Mouse (Mus musculus): Measurements from ENCODE around the gene Aven. TPM values are rescaled to one million over a fixed set of nuclear protein-coding genes. Genes with fewer than 3 reads are reported as not detected.
A peak's percentile ranks its signal among the peaks of the same experiment; 100 is the strongest.

The Aven gene
- total RNA-seq, 2 experiments from 2014 or later = 15.8 to 23.6 TPM

DNA sequence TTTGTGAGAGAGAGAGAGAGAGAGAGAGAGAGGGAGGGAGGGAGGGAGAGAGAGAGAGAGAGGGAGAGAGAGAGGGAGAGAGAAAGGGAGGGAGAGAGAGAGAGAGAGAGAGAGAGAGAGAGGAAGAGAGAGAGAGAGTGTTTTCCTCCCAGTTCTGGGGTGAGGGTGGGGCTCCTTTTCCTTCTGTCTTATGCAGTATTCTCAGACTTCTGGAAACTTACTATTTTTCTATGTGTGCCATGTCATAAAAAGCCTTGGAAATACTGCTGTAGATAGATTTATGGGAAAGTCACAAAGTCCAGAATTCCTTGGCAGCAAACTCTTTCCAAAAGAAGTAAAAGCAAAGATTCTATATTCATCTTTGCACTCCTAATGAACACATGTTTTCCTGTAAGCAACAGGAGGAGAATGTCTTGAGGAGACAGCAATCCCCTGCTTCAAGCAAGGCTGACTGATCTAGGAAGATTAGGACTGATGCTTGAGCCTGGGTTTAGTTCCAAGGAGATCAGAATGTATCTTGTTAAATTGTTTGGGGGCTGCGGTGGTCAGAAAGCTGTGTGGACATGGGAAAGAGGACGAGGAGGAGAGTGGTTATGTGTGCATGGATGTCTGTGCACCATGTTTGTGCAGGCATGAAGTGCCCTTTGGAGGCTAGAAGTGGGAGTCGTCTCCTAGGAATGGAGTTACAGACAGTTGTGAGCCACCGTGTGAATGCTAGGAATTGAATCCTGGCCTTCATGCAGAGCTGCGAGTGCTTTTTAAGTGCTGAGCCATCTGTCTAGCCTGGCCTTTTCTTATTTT, 10.0 kb upstream of the Aven start:
- DNase-seq = no peak
- intact Hi-C loops (cut with DNase I; ENCODE audit: low total_unique reads) = loop anchor here (5.0 kb wide), 1 partner anchor 105 kb away; the partner anchor contains the start of gene Katnbl1

DNA sequence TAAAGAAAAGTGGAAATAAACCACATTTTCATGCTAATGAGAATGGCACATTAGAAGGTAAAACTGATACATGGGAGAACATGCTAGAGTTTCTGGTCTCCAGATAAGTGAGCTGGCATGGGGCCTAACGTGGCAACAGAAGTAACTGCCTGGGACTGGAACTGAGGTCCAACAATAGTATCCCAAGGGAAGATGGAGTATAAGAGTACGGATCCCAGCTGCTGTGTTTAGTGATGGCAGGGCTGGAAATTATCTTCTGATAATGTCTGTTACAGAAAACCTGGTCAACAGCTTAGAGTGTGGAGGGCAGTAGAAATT, 9.5 kb upstream of the Aven start:
- intact Hi-C loops (cut with DNase I; ENCODE audit: low total_unique reads) = loop anchor here (5.0 kb wide), 1 partner anchor 106 kb away; the partner anchor contains the start of gene Katnbl1
- DNase-seq = no peak

DNA sequence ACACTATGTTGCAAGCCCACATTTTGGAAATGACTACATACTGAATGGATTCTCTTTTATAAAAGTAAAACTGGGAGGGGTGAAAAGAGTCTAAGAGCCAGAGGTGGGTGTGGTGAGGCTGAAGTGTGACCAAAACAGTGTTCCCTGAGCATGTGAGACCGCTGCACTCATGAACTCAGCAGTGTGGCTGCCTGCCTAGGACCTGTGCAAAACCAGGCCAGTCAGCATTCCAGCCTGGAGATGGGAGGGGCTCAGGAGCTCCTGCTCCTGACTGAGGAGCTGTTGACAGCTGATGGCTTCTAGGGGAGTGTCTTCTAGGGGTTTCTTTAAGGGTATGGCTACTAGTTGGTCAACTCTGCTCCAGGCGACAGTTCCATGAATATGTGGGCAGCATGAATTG, 7.9 kb upstream of the Aven start:
- DNase-seq = peak; percentile 52
- intact Hi-C loops (cut with DNase I; ENCODE audit: low total_unique reads) = loop anchor here (5.0 kb wide), 1 partner anchor 108 kb away; the partner anchor contains the start of gene Katnbl1

DNA sequence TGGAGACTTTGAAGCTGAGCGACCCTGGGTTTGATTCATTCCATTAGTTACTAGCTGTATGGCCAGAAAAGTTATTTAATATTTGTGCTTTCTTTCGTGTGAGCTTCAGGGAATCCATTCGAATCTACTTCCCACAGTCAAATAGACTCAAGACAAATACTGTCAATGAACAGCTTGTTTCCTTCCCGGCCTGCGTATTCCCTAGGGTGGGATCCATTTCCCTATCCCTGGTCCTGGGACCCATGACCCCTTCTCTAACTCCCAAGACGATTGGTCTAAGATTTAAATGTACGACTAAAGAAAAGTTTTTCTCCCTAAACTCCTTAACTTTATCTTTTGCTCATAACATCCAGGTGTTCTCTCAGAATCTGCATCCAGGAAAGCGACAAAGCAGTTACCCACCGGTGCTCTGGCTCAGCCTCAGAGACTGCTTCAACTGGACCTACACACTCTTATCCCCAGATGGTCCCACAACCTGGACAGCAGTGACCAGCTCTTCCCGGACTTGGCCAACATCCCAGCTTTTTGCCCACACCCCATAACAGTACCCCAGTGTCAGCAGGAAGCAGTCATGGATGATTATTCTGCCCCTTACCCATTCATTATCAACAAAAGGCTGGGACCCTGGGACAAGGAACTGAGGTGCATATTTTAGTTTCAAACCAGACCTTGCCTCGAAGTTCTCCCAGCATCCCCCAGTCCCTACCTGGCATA, 2.1 kb upstream of the Aven start:
- intact Hi-C loops (cut with DNase I; ENCODE audit: low total_unique reads) = no loop called here
- DNase-seq = no peak

DNA sequence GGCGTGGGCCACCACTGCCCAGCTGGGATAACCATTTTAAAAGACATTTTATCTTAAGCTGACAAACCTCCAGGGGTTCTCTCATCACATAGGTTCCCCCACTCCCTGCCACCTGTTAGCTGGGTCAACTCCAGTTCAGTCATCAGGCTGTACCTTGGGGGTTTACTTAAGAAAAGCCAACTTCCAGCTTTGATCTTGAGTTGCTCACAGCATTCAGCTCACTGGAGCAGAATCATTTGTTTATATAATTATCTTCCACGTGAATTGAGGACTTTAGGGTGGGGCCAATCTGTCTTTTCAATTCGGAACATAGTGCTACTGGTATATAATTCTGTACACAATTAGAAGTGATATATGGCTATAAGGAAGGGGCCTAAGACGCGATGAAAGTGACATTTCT, 1.1 kb upstream of the Aven start:
- no peak for DNase-seq
- intact Hi-C loops (cut with DNase I; ENCODE audit: low total_unique reads) = no loop called here

DNA sequence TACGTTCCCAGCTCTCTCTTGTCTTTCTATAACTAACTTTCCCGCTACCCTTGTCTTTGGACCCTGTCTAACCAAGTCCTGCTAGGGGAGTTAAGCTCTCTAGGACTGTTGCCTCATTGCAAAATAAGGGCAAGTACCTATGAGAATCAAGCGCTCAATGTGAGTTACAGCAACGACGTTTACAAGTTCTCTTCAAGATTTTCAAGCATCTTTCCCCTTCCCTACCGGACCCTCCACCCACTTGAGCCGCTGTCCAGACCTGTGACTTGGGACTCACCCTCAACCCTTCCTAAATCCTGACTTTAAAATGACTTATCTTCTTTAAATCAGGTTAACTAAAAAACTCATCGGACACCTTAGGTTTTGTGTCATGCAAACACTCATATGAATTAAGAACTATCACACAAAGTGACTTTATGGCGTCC, 321 bp upstream of the Aven start:
- no peak for DNase-seq
- intact Hi-C loops (cut with DNase I; ENCODE audit: low total_unique reads) = no loop called here

DNA sequence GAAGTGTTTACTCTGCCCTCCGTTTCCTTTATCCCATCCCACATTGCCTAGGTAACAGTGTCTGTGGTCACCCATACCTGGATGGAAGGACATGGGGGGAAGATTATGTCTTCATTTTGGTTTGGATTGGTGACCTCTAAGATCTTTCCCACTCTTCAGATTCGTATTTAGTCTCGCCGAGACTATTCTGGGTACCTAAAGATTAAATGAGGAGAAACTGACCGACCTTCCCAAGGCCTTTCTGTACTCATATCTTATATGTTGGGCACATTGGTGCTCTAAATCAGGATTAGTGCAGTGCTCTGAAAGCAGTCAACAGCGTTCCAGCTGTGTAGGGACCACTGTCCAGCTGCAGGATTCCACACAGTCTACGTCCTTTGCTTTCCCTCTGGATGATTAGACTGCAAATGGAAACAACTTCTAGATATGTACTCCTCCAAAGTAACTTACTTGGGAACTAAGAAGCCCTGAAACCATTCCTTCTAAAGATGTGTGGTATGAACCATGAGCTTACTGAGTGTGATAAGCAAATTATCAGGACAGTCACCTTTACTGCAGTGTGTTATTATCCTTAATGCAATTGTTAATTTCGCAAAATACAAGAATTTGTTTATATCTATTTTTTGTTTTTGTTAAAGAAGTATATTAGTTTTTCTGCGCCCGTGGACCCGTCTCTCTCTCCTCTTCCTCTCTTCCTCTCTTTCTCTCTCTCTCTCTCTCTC, 936 bp downstream of the Aven start:
- intact Hi-C loops (cut with DNase I; ENCODE audit: low total_unique reads) = no loop called here
- DNase-seq = no peak

DNA sequence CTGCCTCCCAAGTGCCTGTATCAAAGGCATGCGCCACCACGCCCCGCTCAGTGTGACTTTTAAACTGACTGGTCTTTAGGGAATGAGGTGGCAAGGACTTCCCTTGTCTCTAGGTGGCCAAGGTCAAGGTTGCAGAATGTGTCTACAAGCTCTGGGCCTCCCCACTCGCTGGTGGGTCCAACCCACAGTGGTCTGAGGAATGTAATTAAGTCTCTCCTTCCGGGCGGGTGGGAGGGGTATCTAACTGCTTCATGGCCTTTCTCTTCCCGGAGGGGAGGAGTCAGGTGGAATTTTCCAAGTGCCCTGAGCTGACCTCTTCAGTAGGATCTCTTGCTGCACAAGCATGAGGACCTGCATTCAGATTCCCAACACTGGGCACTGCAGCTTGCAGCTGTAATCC, 5.1 kb downstream of the Aven start:
- DNase-seq = no peak
- intact Hi-C loops (cut with DNase I; ENCODE audit: low total_unique reads) = no loop called here

DNA sequence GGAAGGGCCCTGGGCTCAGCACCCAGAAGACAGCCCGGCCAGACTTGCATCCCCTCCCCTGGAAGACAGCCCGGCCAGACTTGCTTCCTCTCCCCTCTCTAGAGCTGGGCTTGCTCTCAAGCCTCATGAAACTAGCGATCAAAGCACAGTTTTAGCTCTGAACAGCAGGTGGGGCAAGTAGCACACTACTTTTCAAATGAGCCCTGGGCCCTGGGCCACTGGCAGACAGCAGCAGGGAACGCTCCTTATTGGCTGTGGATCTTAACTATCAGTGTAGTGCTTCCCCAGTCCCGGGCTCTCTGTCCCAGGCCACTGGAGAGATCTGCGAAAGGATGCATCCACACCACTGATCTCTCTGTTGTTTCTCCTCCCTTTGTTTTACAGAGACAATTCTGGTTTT, 8.4 kb downstream of the Aven start:
- intact Hi-C loops (cut with DNase I; ENCODE audit: low total_unique reads) = loop anchor here (10.0 kb wide), 1 partner anchor 264 kb away; no protein-coding TSS in a partner anchor
- peak; percentile 82 for DNase-seq

DNA sequence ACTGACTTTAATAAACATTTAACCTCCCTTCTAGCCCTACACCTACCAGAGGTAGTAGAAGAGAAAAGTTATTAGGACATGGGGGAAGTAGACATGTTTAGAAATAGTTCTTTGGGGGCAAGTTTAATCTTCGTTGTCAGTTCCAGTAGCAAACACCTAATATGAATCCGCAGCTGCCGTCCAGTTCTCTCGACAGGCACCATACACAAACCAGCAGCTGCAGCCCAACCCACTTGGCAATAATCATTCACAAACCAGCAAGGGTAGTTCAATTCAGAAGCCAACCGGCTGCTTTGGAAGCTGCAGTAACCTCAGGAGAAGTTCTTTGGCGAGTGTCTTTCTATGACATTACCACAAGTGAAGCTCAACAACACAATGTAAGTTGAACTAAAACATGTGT, 11.2 kb downstream of the Aven start:
- DNase-seq = no peak
- intact Hi-C loops (cut with DNase I; ENCODE audit: low total_unique reads) = loop anchor here (10.0 kb wide), 1 partner anchor 261 kb away; no protein-coding TSS in a partner anchor

DNA sequence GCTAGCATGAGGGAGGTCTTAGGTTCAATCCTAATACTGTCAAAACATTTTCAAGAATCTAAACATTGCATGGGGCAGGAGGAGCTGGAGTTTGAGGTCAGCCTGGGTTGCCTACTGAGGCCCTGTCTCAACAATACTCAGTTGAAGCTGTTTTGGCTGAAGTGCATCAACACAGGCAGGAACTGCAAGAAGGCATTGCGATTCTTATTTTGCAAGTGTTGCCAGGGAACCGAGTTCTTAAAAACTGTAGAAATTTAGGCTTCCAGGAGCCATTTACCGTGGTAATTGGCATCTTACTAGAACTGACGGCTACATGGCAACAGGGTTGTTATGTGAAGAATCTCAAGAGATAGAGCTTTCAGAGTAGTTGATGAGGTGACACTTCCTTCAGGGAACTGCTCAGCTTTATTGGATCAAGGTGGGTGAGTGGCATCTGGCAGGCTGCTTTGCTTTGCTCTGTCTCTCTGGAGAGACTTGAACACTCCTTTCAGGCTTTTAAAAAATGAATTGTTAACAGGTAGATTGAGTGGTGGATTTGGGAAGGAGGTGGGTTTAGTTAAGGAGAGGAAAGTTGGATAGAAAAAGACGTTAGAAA, 14.2 kb downstream of the Aven start:
- intact Hi-C loops (cut with DNase I; ENCODE audit: low total_unique reads) = loop anchor here (10.0 kb wide), 1 partner anchor 258 kb away; no protein-coding TSS in a partner anchor
- no peak for DNase-seq

DNA sequence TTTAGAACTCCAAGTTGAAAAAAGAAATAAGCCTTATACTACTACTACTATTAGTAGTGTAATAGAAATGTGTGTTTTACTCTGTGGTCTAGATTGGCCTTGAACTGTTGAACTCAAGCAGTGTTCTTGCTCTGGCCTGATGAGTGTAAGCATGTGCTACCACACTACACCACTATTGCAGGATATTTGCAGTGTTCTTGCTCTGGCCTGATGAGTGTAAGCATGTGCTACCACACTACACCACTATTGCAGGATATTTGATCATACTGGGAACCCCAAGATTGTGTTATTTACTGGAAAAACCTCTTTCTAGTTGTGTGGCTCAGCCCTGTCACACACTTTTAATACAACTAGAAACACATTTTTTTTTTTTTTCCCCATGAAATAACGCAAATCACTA, 14.7 kb downstream of the Aven start:
- intact Hi-C loops (cut with DNase I; ENCODE audit: low total_unique reads) = loop anchor here (10.0 kb wide), 1 partner anchor 257 kb away; no protein-coding TSS in a partner anchor

DNA sequence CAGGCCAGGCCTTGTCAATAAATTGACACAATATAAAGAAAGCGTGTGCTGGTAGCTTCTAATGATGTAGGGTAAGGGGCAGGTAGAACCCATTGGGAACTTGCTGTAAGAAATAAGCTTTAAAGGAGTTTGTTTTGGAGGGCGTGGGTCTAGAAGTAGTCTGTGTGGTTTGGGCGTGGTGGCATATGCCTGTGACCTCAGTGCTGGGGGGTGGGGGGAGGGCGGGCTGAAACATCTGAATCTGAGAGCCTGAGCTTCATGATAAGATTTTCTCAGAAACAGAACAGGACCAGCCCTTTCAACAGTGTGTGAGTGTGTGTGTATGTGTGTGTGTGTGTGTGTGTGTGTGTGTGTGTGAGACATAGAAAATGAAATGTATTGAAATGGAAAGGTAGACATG, 17.4 kb downstream of the Aven start:
- intact Hi-C loops (cut with DNase I; ENCODE audit: low total_unique reads) = no loop called here
- DNase-seq = no peak

More for the DNA sequence above, 14.7 kb downstream of the Aven start:
- DNase-seq = no peak

DNA sequence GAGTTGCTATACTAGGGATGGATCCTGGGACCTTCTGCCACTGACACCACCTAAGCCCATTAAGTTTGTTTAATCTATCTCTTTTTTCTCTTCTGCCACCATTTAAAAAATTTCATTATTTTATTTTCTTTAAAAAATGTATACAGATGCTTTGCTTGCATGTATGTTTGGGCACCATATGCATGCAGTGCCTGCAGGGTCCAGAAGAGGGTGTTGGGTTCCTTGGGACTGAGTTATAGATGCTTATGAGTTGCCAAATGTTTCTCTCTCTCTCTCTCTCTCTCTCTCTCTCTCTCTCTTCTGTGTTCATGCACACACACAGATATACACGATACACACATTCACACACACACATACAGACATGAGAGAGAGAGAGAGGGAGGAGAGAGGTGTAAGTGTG, 20.3 kb downstream of the Aven start:
- intact Hi-C loops (cut with DNase I; ENCODE audit: low total_unique reads) = no loop called here
- DNase-seq = no peak

DNA sequence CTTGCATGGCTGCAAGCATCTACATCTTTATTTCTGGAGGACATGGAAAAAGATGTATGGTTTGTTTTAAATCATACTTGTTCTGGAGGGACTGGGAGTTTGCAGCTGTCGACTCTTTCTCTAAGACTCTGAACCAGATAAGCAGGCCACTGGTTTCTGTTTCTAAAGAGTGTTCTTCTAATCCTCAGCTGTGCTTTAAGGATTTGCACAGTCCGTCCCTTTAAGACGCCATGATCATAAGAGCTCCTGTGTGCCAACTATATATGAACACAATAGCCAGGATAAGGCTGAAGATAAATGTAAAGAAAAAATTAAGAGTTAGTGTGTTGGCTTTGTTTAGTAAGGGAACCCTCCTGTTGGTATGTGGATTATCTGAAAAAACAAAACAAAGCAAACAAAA, 24.0 kb downstream of the Aven start:
- intact Hi-C loops (cut with DNase I; ENCODE audit: low total_unique reads) = no loop called here
- no peak for DNase-seq

DNA sequence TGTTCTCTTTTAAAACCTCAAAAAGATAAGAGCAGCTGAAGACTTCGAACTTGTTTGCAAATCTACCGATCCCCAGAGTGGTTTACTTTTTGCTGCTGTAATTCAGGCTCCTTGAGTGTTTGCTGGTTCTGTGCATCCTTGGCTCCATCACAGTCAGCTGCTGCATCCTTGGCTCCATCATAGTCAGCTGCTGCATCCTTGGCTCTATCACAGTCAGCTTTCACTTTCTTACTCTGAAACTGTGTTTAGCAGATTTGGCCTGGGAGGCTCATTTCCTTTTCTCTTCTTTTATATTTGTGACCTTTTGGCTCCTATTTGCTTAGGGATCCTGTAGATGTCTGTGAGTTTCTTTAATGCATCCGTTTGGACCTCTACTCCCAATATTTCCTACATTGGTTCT, 24.5 kb downstream of the Aven start:
- DNase-seq = no peak
- intact Hi-C loops (cut with DNase I; ENCODE audit: low total_unique reads) = no loop called here

DNA sequence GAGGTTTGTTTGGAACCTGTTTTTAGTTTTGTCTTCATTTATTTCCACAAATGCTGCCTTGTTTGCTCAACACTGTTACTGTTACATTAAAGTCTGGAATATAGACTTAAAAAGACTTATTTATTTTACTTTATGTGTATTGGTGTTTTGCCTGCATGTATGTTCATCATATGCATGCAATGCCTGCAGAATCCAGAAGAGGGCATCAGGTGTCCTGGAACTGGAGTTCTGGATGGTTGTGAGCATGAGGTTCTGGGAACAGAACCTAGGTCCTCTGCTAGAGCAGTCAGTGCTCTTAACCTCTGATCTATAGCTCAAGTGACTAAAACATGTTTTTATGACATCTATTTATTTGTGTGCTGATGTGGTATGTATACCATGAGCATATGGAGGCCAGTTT, 25.8 kb downstream of the Aven start:
- intact Hi-C loops (cut with DNase I; ENCODE audit: low total_unique reads) = no loop called here
- no peak for DNase-seq

DNA sequence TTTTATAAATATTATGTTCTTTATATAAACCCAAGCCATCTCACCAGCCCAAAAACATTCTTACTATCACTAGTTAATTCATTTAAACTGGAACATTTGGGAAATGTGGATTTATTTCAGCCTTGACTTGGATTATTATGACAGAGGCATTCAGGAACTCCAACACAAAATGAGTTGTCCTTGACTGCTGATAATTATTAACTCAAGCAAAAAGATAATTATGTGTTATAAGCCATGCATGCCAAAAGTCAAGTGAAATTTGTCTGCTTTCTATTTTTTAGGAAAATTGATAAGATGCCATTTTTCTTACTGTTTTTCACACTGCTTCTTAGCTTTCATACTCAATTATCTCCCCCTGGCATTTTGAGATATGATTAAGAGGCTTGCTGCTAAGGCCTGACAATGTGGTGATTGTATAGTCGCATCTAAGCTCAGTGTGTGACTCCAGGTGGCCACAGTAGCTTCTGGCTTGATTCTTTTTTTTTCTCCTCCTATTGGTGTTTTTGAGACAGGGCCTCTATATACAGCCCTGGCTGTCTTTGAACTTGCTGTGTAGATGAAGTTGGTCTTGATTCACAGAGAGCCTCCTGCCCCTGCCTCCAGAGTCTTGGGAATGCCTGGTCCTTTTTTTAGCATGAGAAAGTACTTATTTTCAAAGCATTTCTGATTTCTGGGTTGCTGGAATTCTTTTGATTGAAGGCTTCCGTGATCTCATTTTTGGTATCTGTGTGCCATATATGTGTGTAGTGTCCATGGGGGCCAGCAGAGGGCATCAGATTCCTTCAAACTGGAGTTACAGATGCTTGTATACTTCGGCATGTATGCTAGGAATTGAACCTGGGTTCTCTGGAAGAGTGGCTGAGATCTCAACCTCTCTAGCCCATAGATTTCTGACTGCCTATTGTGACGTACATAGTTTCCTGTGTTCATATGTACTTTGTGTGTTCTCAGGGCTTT, 28.0 kb downstream of the Aven start:
- intact Hi-C loops (cut with DNase I; ENCODE audit: low total_unique reads) = no loop called here
- no peak for DNase-seq

DNA sequence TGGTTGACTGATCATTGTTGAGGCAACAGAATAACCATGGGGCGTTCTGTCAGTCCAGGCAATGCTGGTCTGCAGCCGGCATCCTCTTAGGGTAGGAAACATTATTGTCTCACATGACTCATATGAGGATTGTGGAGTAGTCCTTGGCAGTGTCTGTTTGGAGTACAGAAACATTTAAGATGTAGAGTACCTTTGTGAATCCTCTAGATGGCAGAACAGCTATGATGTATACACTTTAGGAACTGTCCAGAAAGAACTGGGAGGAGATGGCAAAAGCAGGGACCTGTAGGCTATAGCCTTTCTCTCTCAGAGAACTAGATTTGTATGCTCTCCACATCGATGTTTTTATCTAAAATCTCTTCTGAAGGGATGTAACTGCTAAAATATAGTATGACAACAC, 34.2 kb downstream of the Aven start:
- DNase-seq = no peak
- intact Hi-C loops (cut with DNase I; ENCODE audit: low total_unique reads) = no loop called here
